Mouse (Mus musculus) layer of hippocampus, adult 2 months (tissue): ENCODE results near the gene Olfr223. TPM values are rescaled to one million over a fixed set of nuclear protein-coding genes. Genes with fewer than 3 reads are reported as not detected.

Source experiments
- DNase-seq, 2 experiments: peaks; one replicate each; pipeline ENCODE4 v3.0.0; 2022; ENCODE audit warnings: low spot score in 2 of 2
- H3K27ac ChIP-seq: fragments of 200-600 bp; 2 replicates; pipeline ENCODE4 v1.8.1; 2022
- H3K4me3 ChIP-seq: fragments of 200-600 bp; 2 replicates; pipeline ENCODE4 v1.8.1; 2022; ENCODE audit warnings: mild to moderate bottlenecking
- CTCF ChIP-seq: fragments of 200-600 bp; conservative IDR thresholded peaks from 2 replicates; pipeline ENCODE4 v1.8.1; 2022; ENCODE audit warnings: antibody characterized with exemption, mild to moderate bottlenecking, moderate library complexity
- total RNA-seq, 2 experiments: library from RNA; stranded (reverse); gene quantifications; 2 replicates each; pipeline ENCODE4 v1.2.3; 2021

Gene Olfr223
- total RNA-seq, 2 experiments from 2014 or later: not detected

DNA sequence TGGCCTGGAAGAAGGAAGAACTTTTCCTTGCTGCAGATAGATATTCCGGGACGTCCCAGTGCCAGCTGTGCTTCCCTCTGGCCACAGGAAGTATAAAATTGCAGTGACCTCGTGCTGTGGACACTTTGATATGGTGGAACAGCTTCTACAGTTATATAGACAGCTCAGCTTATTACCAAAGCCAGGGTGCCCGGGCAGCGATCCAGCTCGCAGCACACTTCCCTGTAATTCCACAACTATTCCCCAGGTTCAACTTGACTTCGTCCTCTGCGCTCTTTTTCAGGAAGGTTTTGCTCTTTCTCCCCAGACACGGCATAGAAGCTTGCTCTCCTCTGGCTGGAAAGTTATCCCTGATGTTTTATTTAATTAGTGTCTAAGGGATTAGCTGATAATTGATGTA lies 17.4 kb downstream of the Olfr223 start:
- no peak for DNase-seq
- TF ChIP-seq CTCF: no peak
- no peak overlapping the region for H3K4me3 ChIP-seq
- no peak overlapping the region for H3K27ac ChIP-seq

DNA sequence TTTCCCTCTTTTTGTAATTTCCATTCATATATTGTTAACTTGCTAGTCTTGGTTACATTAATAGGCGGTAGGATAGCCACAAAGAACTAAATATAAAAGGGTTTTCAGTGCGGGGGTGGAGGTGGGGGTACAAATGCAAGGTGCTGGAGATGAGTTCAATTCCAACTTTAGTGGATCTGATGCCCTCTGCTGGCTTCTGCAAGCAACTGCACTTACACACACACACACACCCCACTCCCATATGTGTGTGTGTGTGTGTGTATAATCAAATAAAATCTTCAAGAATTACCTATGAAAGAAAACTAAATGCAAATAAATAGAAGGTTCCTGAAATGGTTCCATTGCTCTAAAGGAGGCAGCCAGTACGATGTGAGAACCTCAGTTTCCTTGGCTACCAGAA lies 23.8 kb downstream of the Olfr223 start:
- DNase-seq: no peak
- no peak overlapping the region for H3K4me3 ChIP-seq
- peak; percentile 79 for TF ChIP-seq CTCF
- H3K27ac ChIP-seq: no peak overlapping the region

DNA sequence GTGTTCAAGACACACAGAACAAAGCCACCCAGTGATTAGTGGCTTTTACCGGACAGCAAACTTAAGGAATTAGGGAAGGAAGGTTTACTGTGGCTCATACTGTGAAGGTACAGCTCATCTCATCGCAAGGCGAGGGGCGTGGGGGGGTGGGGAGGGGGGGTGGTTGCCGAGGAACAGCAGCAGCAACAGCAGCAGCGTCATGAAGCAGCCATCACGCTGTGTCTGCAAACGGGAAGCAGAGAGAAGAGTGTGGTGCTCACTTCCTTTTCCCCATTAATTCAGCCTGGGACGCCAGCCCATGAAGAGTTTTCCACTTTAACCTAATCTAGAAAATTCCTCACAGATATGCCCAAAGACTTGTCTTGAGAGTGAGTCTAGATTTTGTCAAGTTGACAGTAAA lies 30.3 kb downstream of the Olfr223 start:
- H3K4me3 ChIP-seq: no peak overlapping the region
- DNase-seq: no peak
- TF ChIP-seq CTCF: no peak
- H3K27ac ChIP-seq: no peak overlapping the region

DNA sequence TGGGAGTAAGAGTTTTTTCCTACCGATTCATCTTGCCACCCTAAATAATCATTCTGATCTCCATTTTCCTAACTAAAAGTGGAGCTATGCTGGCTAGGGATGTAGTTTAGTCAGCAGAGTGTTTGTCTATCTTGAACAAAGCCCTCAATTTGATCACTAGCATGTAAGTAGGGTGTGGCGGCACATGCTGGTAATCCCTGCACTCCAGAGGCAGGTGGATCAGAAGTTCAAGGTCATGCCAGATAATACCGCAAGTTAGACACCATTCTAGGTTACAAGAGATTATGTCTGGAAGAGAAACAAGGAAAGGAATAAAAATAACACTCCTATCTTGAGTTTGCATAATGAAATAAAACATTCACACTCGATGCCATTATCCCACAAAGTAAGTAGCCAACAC lies 30.8 kb downstream of the Olfr223 start:
- TF ChIP-seq CTCF: no peak
- no peak for DNase-seq
- no peak overlapping the region for H3K4me3 ChIP-seq
- H3K27ac ChIP-seq: no peak overlapping the region

DNA sequence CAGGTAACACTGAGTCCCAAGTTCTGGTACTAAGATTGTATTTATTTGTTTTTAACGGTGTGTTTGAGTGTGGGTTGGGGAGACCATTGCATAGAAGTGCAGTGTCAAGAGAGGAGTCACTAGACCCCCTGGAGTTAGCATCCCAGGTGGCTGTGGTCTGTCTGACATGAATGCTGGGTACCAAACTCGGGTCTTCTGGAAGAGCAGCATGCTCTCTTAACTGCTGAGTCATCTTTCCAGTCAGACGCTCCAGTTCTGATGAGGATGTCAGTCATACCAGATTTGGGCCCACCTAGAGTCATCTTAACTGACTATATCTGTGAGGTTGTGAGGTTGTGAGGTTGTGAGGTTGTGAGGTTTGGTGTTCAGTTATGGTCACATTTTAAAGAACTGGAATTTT lies 32.2 kb downstream of the Olfr223 start:
- TF ChIP-seq CTCF: no peak
- Histone ChIP-seq H3K4me3 (no peak overlapping the region), H3K27ac (no peak overlapping the region)
- no peak for DNase-seq

DNA sequence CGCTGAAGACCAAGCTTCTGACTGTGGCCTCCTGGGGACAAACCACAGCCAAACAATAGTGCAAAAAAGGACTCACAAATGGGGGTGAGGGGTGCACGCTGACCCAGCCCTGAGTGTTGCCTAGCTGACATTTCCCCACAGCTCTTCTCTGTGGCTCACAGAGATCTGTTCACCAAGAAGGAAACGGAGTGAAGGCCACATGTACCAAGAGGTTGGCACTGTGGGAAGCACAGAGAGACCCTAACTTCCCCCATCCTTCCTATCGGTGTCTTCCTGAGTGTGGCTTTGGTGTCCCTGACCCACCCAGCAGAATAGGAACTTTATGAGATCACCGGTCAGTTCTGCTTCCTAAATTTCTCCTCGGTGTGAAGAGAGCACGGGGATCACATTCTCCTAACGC lies 38.6 kb downstream of the Olfr223 start:
- TF ChIP-seq CTCF: no peak
- Histone ChIP-seq H3K27ac (no peak overlapping the region), H3K4me3 (no peak overlapping the region)
- no peak for DNase-seq

DNA sequence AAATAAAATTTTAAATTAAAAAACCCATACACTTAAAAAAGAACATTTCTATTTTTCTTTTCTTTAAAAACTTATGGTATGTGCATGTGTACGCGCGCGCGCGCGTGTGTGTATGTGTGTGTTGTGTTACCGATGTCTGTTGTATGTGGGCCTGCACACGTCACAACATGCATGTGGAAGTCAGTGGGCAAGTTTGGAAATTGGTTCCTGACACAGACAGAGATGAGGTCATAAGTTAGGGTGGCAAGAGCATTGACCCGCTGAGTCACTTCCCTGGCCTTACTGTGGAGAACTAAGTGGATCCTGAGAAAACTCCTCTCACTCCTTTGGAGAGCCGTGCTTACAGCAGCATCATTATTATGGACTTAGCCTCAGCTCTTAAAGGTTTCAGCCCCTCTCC lies 39.0 kb downstream of the Olfr223 start:
- no peak overlapping the region for H3K4me3 ChIP-seq
- DNase-seq: no peak
- no peak overlapping the region for H3K27ac ChIP-seq
- TF ChIP-seq CTCF: no peak

DNA sequence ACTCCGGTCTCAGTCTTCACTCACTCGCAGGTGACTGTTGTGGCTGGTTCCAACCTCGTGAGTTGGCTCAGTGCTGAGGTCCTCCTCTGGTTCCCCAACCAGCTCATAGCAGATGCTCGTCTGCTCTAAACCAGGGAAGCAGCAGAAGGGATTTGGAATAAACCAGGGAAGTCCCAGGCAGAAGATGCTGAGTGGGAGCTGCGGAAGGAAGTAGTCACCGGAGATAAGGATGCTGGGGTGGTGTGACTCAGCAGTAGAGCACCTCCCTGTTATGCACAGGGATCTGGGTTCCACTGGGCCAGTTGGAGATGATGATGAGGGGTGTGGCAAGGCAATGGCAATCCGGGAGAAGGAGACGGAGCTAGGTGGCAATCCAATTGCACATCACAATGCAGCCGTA lies 49.1 kb downstream of the Olfr223 start:
- no peak overlapping the region for H3K27ac ChIP-seq
- TF ChIP-seq CTCF: no peak
- DNase-seq: peak; percentile 11 to 53
- H3K4me3 ChIP-seq: no peak overlapping the region

DNA sequence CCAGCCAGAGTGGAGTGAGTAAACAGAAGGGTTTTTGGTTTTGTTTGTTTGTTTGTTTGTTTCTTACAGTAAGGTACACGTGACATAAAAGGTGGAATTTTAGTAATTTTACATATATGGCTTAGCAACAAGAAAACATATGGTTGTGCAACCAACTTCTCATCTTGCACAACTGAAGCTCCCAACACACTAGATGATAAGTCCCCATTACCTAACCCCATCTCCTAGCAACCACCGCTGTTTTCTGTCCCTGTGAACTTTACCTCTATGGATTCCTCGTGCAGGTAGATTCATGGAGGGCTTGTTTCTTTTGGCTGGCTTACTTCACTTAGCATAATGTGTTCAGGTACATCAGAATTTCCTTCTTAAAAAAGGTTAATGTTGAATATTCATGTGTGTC lies 49.7 kb downstream of the Olfr223 start:
- DNase-seq: no peak
- Histone ChIP-seq H3K4me3 (no peak overlapping the region), H3K27ac (no peak overlapping the region)
- no peak for TF ChIP-seq CTCF

DNA sequence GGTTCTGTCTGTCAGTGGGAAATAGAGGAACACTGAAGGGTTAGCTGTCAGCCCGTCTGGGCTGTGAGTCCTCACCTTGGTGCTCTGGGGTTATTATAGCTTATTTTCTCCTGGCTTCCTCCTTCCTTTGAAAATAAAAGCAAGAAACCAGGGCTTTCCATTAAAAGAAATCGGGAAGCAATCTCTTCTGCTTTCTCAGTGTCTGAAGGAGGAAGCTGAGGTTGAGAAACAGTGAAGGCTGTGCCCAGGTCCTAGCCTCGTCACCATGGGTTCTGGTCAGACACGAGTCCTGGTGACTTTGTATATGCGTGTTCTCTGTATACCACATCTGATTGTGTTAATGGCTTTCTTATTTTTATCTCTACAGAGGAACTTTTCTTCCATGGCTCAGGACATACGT lies 50.6 kb downstream of the Olfr223 start:
- Histone ChIP-seq H3K4me3 (no peak overlapping the region), H3K27ac (no peak overlapping the region)
- DNase-seq: no peak
- TF ChIP-seq CTCF: no peak

DNA sequence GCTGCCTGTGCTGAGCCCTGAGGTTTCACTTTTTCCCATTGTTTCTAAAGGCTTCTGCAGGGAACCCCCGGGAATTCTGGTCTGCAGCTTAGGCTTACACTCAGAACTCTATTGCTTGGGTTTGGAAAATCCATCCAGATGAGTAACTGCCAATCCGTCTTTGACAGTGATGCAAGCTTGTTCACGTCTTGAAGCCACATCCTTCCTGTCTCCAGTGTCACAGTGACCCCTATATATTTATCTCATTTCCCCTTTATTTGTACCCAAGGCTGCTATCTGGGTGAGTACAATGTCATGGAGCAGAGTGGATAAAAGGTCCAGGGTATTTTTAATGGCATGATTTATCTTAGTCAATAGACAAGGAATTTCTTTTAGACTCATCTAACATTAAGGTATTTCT lies 51.8 kb downstream of the Olfr223 start, which contains the start of gene Nlrp3:
Nlrp3 (plus strand) TSS at position 245 of the 400 bp plus-strand sequence.
- Histone ChIP-seq H3K4me3 (no peak within 1 kb of the TSS; the same call in 1 of the 2 replicates), H3K27ac (peak within 1 kb of the TSS; percentile 28; the same call in 1 of the 2 replicates)
- TF ChIP-seq CTCF: no peak
- DNase-seq: no peak

DNA sequence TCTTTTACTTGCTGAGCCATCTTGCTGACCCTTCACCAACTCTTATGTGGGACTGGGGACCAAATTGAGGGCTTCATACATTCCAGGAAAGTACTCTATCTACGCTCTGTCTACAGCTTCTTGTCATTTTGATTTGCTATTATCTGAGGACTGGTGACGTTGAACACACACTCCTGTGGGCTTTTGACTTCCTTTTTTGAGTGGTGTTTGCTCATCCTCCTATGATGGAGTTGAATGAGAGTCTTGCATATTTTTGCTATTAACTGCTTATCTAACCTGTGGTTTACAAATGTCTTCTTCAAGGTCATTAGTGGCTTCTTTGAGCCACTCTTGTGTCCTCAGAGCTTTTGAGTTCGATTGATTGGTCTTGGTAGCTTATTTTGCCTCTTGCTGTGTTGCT lies 53.0 kb downstream of the Olfr223 start:
- no peak overlapping the region for H3K27ac ChIP-seq
- no peak for TF ChIP-seq CTCF
- DNase-seq: no peak
- H3K4me3 ChIP-seq: no peak overlapping the region

Other genes with a start within 250 kb of the Olfr223 start
- gene Prss38, start 217.6 kb downstream of the Olfr223 start, total RNA-seq: not detected
- 10 to 100 TPM; 27.0 to 28.0 TPM for gene Jmjd4, start 143.2 kb downstream of the Olfr223 start, total RNA-seq
- gene Snap47, start 142.1 kb downstream of the Olfr223 start, total RNA-seq: 100 to 1,000 TPM; 341 to 356 TPM
- gene Zfp867, start 120.8 kb downstream of the Olfr223 start, total RNA-seq: 1 to 10 TPM; 4.9 to 5.1 TPM
- 1 to 10 TPM; 8.5 to 8.7 TPM for gene Zkscan17, start 66.5 kb downstream of the Olfr223 start, total RNA-seq
- gene Nlrp3, start 51.7 kb downstream of the Olfr223 start, total RNA-seq: 1 to 10 TPM in 1 of 2 experiments, under 1 TPM in 1; 0.59 to 1.1 TPM
- not detected for gene Olfr222, start 17.1 kb downstream of the Olfr223 start, total RNA-seq
- gene Mprip, start 68.0 kb upstream of the Olfr223 start, total RNA-seq: 100 to 1,000 TPM; 288 to 302 TPM
- gene Pld6, start 194.4 kb upstream of the Olfr223 start, total RNA-seq: 1 to 10 TPM in 1 of 2 experiments, under 1 TPM in 1; 0.69 to 1.2 TPM
- gene Flcn, start 216.7 kb upstream of the Olfr223 start, total RNA-seq: 10 to 100 TPM; 44.8 to 46.9 TPM
- gene Nt5m, start 246.2 kb upstream of the Olfr223 start, total RNA-seq: 10 to 100 TPM; 56.1 to 59.6 TPM
- 10 to 100 TPM; 75.1 to 80.5 TPM for gene Cops3, start 246.5 kb upstream of the Olfr223 start, total RNA-seq